Mouse (Mus musculus) CH12.LX (cell line): ENCODE measurements around the gene Ehmt2.

Experiments used
- CHD2 ChIP-seq: IDR thresholded peaks from 2 replicates; pipeline ENCODE4 v1.6.1; 2011; ENCODE audit warnings: low read length, improper control_type of control experiment
- CTCF ChIP-seq, 2 experiments: IDR thresholded peaks in 1 of 2; conservative IDR thresholded peaks in 1 of 2; 2 replicates each; pipeline ENCODE4 v1.5.1; 2011 to 2012; ENCODE audit warnings: low read depth in 2 of 2, low read length in 2 of 2, improper control_type of control experiment in 1 of 2, inconsistent platforms in 1 of 2, mild to moderate bottlenecking in 1 of 2, moderate library complexity in 1 of 2
- EP300 ChIP-seq: IDR thresholded peaks from 2 replicates; pipeline ENCODE4 v1.6.1; 2011; ENCODE audit warnings: low read length, improper control_type of control experiment
- HCFC1 ChIP-seq: IDR thresholded peaks from 2 replicates; pipeline ENCODE4 v1.6.1; 2012; ENCODE audit warnings: low read depth, mild to moderate bottlenecking, inconsistent platforms, low read length, improper control_type of control experiment
- TCF12 ChIP-seq: IDR thresholded peaks from 2 replicates; pipeline ENCODE4 v1.6.1; 2014; ENCODE audit warnings: low read depth, mild to moderate bottlenecking, inconsistent platforms, low read length, improper control_type of control experiment
- UBTF ChIP-seq: IDR thresholded peaks from 2 replicates; pipeline ENCODE4 v1.6.1; 2012; ENCODE audit warnings: low read depth, mild to moderate bottlenecking, inconsistent platforms, low read length, improper control_type of control experiment, moderate library complexity
- ZKSCAN1 ChIP-seq: IDR thresholded peaks from 2 replicates; pipeline ENCODE4 v1.6.1; 2012; ENCODE audit warnings: low read depth, inconsistent platforms, low read length, improper control_type of control experiment, borderline replicate concordance
- ZNF384 ChIP-seq: IDR thresholded peaks from 2 replicates; pipeline ENCODE4 v1.6.1; 2012; ENCODE audit warnings: low read depth, low read length, improper control_type of control experiment, inconsistent platforms

- TF ChIP-seq CTCF (conservative IDR thresholded peaks at IDR 0.05 in 1 of 2, IDR thresholded peaks at IDR 0.05 in 1 of 2; ENCODE audit: low read depth in 2 of 2, low read length in 2 of 2): no peak
- TF ChIP-seq ZNF384: no peak
- TF ChIP-seq TCF12: no peak
- TF ChIP-seq EP300: no peak
- TF ChIP-seq ZKSCAN1: no peak
- no peak for TF ChIP-seq UBTF
- no peak for TF ChIP-seq HCFC1
- no peak for TF ChIP-seq CHD2
Observed at GRCm38 (mm10) chr17:34885615-34886014, 12.7 kb upstream of the Ehmt2 start.
